24 mouse cellular contexts compared by ENCODE assay signal in genomic region chr7:125958856-125959255, GRCm38 (mm10).
"Had no signal": no experiment of that assay in that cellular context is flagged by ENCODE, and none has a peak within 500 bp of the region (broad histone marks: within the 10 kb centered on the region; RNA-seq: fewer than 3 reads in every experiment).

No protein-coding gene starts in this region.

- DNase-seq: layer of hippocampus, postnatal 36 days; left cerebral cortex, postnatal 4 days; liver; lung, adult 18-20 months; lung, postnatal 10 days; lung, postnatal 36 days; midbrain, embryonic 14.5 days; right cerebral cortex, adult 18-20 months; right cerebral cortex, postnatal 14 days; right cerebral cortex, postnatal 4 days; thymus, adult 2 months; thymus, postnatal 14 days; thymus, postnatal 4 days had no signal

- H3K9me3 ChIP-seq: limb, embryonic 13.5 days; liver, embryonic 12.5 days; liver, embryonic 15.5 days; lung, embryonic 15.5 days; megakaryocyte, embryonic 14.5 days; midbrain, embryonic 10.5 days; neural tube, embryonic 12.5 days; neural tube, embryonic 15.5 days had no signal

- ATAC-seq: inflammation-experienced regulatory T-cells, adult 6 months; intestine, embryonic 16.5 days; liver, embryonic 12.5 days had no signal

- H3K4me2 ChIP-seq: limb, embryonic 13.5 days; liver, embryonic 12.5 days; liver, embryonic 15.5 days; lung, embryonic 15.5 days; neural tube, embryonic 12.5 days; neural tube, embryonic 15.5 days had no signal

- H3K36me3 ChIP-seq: limb, embryonic 13.5 days; liver, embryonic 12.5 days; liver, embryonic 15.5 days; lung, embryonic 15.5 days; midbrain, embryonic 10.5 days; neural tube, embryonic 12.5 days; neural tube, embryonic 15.5 days had no signal

- H3K9ac ChIP-seq: limb, embryonic 13.5 days; liver, embryonic 12.5 days; liver, embryonic 15.5 days; lung, embryonic 15.5 days; neural tube, embryonic 12.5 days; neural tube, embryonic 15.5 days had no signal

- H3K27ac ChIP-seq: limb, embryonic 13.5 days; liver, embryonic 12.5 days; liver, embryonic 15.5 days; lung, embryonic 15.5 days; midbrain, embryonic 10.5 days; neural tube, embryonic 12.5 days; neural tube, embryonic 15.5 days; stomach, postnatal 0 days had no signal

- H3K4me3 ChIP-seq: limb, embryonic 13.5 days; liver, embryonic 12.5 days; liver, embryonic 15.5 days; lung, embryonic 15.5 days; megakaryocyte, embryonic 14.5 days; midbrain, embryonic 10.5 days; neural tube, embryonic 12.5 days; neural tube, embryonic 15.5 days had no signal

- H3K27me3 ChIP-seq: lung, embryonic 15.5 days; neural tube, embryonic 12.5 days; neural tube, embryonic 15.5 days had no signal

- H3K4me1 ChIP-seq: liver, embryonic 15.5 days; lung, embryonic 15.5 days; megakaryocyte, embryonic 14.5 days had no signal
